Mouse (Mus musculus): ENCODE measurements at regions not wholly inside any gene's neighbourhood (a gene's known extent, or its start where the extent isn't known, plus 50 kb on each side); places are given as distances from the start of the nearest gene placed in this dataset.

DNA sequence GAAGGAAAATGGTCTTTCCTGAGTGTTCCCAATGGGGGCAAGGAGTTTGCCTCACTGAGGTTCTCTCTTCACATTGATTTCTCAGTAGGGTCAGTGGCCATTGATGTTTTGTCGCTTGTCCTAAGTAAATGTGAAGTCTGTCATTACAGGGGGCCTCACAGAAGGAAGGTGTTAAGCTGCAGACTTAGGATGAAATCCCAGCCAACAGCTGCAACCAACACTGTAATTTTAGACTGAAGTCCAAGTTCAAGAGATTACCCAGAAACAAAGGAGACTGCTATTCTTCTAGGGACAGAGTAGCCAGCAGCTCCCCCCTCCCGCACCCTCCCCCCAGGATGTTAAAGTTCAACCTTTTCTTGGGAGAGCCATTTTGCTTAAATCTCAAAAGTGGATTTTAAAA, 176.0 kb downstream of the Tmsb4x start:
- no peak overlapping the region for H3K27ac ChIP-seq
- no peak overlapping the region for H3K4me2 ChIP-seq (ENCODE audit: low read depth, low read length)
- no peaks in the 10 kb centered on the region for H3K36me3 ChIP-seq (ENCODE audit: insufficient read depth, low read length)
- ATAC-seq, result no peak
- H3K9ac ChIP-seq (replicated peaks; ENCODE audit: low read length), result no peak overlapping the region
- no peaks in the 10 kb centered on the region for H3K4me1 ChIP-seq (ENCODE audit: insufficient read depth, low read length)
- no peak overlapping the region for H3K4me3 ChIP-seq (ENCODE audit: low read length)
- no peak for TF ChIP-seq CTCF (IDR thresholded peaks at IDR 0.05; ENCODE audit: low read depth)
- H3K27me3 ChIP-seq (ENCODE audit: insufficient read depth, low read length), result no peaks in the 10 kb centered on the region; the same call in 1 of the 2 replicates
- no peak for DNase-seq (ENCODE audit: low spot score)
- no peaks in the 10 kb centered on the region for H3K9me3 ChIP-seq (ENCODE audit: low read length)
- WGBS, result 85% methylated on average over 2 of the region's 2 CpGs

DNA sequence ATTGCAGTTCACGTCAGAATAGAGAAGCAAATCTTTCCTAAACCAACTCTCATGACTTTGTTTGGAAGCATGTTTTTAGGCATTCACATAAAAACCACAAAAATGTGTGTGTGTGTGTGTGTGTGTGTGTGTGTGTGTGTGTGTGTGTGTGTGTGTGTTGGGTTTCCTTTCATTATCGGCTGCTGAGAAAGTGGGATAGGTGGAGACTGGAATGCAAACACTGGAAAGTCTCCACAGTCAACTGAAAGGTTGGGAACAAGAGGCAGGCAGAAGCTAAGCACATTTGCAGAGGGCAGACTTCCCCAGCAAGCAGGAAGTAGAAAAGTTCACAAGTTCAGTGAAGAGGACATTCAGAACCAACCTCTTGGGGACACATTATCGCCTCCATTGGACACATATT, 176.5 kb downstream of the Tmsb4x start:
- ATAC-seq (no peak), DNase-seq (ENCODE audit: low spot score) (no peak)
- Histone ChIP-seq H3K4me3 (ENCODE audit: low read length) (no peak overlapping the region), H3K4me1 (ENCODE audit: insufficient read depth, low read length) (no peaks in the 10 kb centered on the region), H3K27me3 (ENCODE audit: insufficient read depth, low read length) (no peaks in the 10 kb centered on the region; the same call in 1 of the 2 replicates), H3K36me3 (ENCODE audit: insufficient read depth, low read length) (no peaks in the 10 kb centered on the region), H3K4me2 (ENCODE audit: low read depth, low read length) (no peak overlapping the region), H3K9ac (replicated peaks; ENCODE audit: low read length) (no peak overlapping the region), H3K27ac (no peak overlapping the region), H3K9me3 (ENCODE audit: low read length) (no peaks in the 10 kb centered on the region)
- no peak for TF ChIP-seq CTCF (IDR thresholded peaks at IDR 0.05; ENCODE audit: low read depth)
- 66% methylated on average over 3 of the region's 3 CpGs for WGBS

DNA sequence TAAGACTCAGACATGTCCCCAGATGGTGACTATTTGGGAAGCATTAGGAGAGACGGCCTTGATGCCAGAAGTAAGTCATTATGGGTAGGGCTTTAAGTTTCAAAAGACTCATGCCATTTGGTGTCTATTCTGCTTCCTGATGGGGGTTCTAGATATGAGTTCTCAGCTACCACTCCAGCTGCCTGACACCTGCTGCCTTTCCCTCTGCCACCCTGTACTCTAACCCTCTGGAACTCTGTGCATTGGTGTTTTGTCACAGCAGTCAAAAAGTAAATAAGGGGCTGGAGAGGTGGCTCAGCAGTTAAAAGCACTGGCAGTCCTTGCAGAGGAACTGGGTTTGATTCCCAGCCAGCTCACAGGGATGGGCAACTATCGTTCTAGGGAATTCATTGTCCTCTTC, 177.6 kb downstream of the Tmsb4x start:
- Histone ChIP-seq H3K27ac (no peak overlapping the region), H3K9me3 (ENCODE audit: low read length) (no peaks in the 10 kb centered on the region), H3K27me3 (ENCODE audit: insufficient read depth, low read length) (no peaks in the 10 kb centered on the region; the same call in 1 of the 2 replicates), H3K4me1 (ENCODE audit: insufficient read depth, low read length) (no peaks in the 10 kb centered on the region), H3K4me2 (ENCODE audit: low read depth, low read length) (no peak overlapping the region), H3K36me3 (ENCODE audit: insufficient read depth, low read length) (no peaks in the 10 kb centered on the region), H3K9ac (replicated peaks; ENCODE audit: low read length) (no peak overlapping the region), H3K4me3 (ENCODE audit: low read length) (no peak overlapping the region)
- 88% methylated on average over 2 of the region's 2 CpGs for WGBS
- DNase-seq (ENCODE audit: low spot score) (no peak), ATAC-seq (no peak)
- TF ChIP-seq CTCF (IDR thresholded peaks at IDR 0.05; ENCODE audit: low read depth), result no peak

DNA sequence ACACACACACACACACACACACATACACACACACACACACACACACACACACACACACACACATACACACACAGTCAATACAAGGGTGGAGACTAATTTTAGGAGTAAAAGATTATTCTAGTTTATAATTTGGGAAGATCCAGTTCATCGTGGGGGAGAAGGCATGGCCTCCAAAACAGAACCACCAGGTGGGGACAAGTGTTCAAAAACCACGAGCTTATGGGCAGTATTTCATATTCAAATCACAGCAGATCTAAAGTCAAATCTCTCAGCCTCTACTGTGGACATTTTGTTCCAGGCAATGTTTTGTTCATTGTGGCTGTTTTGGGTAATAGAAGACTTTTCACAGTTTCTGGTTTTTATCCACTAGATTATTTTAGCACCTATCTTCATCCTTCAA, 193.5 kb downstream of the Tmsb4x start:
- ATAC-seq, result no peak
- WGBS, result 61% methylated on average over 2 of the region's 2 CpGs
- Histone ChIP-seq H3K4me2 (ENCODE audit: low read depth, low read length) (no peak overlapping the region), H3K9ac (replicated peaks; ENCODE audit: low read length) (no peak overlapping the region), H3K27me3 (ENCODE audit: insufficient read depth, low read length) (no peaks in the 10 kb centered on the region; the same call in 1 of the 2 replicates), H3K9me3 (ENCODE audit: low read length) (no peaks in the 10 kb centered on the region), H3K4me1 (ENCODE audit: insufficient read depth, low read length) (no peaks in the 10 kb centered on the region), H3K4me3 (ENCODE audit: low read length) (no peak overlapping the region), H3K27ac (no peak overlapping the region), H3K36me3 (ENCODE audit: insufficient read depth, low read length) (no peaks in the 10 kb centered on the region)
- DNase-seq (ENCODE audit: low spot score), result no peak
- TF ChIP-seq CTCF (IDR thresholded peaks at IDR 0.05; ENCODE audit: low read depth), result no peak

DNA sequence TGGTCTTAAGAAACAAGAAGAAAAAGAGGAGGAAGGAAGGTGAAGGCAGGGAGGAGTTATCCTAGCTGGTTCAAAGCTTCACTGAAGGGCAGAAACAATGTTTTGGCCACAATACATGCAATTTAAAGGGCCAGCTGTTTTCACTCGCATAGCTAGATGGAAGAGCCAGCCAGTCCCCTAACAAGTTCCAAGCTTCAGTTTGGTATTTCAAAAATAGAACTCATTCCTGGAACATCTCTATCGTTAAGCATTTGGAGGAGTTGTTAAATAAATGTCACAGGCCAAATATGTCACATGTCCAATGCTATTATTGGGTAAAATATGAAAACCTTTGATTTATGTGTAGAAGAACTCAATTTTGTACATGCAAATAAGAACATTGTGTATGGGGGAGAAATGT, 194.8 kb downstream of the Tmsb4x start:
- ATAC-seq (no peak), DNase-seq (ENCODE audit: low spot score) (no peak)
- H3K4me2 ChIP-seq (ENCODE audit: low read depth, low read length), result no peak overlapping the region
- no peak overlapping the region for H3K27ac ChIP-seq
- no peaks in the 10 kb centered on the region; the same call in 1 of the 2 replicates for H3K27me3 ChIP-seq (ENCODE audit: insufficient read depth, low read length)
- no peak overlapping the region for H3K9ac ChIP-seq (replicated peaks; ENCODE audit: low read length)
- H3K4me3 ChIP-seq (ENCODE audit: low read length), result no peak overlapping the region
- H3K4me1 ChIP-seq (ENCODE audit: insufficient read depth, low read length), result no peaks in the 10 kb centered on the region
- H3K9me3 ChIP-seq (ENCODE audit: low read length), result no peaks in the 10 kb centered on the region
- H3K36me3 ChIP-seq (ENCODE audit: insufficient read depth, low read length), result no peaks in the 10 kb centered on the region
- TF ChIP-seq CTCF (IDR thresholded peaks at IDR 0.05; ENCODE audit: low read depth), result no peak
- 67% methylated on average over 2 of the region's 2 CpGs for WGBS

DNA sequence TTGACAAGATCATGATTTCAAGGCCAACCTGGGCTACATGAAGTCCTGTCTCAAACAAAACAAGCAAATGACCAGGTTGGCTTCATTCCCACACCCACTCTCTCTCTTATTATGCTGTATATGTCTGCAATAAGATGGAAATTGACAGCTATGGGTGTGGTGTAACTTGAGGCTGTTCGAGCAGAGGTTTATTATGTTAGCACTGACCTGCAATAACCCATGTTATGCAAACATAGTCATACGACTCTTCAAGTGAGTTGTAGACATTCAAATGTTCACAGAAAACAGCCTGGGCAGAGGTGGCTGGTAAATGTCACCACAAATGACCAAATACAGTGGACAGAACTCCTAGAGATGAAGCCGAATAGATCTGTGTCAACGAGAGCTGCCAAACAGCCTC, 196.2 kb downstream of the Tmsb4x start:
- DNase-seq (ENCODE audit: low spot score) (no peak), ATAC-seq (no peak)
- H3K27ac ChIP-seq, result no peak overlapping the region
- no peak overlapping the region for H3K4me3 ChIP-seq (ENCODE audit: low read length)
- 79% methylated on average over 4 of the region's 4 CpGs for WGBS
- H3K27me3 ChIP-seq (ENCODE audit: insufficient read depth, low read length), result no peaks in the 10 kb centered on the region; the same call in 1 of the 2 replicates
- H3K9ac ChIP-seq (replicated peaks; ENCODE audit: low read length), result no peak overlapping the region
- no peak overlapping the region for H3K4me2 ChIP-seq (ENCODE audit: low read depth, low read length)
- no peak for TF ChIP-seq CTCF (IDR thresholded peaks at IDR 0.05; ENCODE audit: low read depth)
- H3K4me1 ChIP-seq (ENCODE audit: insufficient read depth, low read length), result no peaks in the 10 kb centered on the region
- H3K9me3 ChIP-seq (ENCODE audit: low read length), result no peaks in the 10 kb centered on the region
- H3K36me3 ChIP-seq (ENCODE audit: insufficient read depth, low read length), result no peaks in the 10 kb centered on the region

DNA sequence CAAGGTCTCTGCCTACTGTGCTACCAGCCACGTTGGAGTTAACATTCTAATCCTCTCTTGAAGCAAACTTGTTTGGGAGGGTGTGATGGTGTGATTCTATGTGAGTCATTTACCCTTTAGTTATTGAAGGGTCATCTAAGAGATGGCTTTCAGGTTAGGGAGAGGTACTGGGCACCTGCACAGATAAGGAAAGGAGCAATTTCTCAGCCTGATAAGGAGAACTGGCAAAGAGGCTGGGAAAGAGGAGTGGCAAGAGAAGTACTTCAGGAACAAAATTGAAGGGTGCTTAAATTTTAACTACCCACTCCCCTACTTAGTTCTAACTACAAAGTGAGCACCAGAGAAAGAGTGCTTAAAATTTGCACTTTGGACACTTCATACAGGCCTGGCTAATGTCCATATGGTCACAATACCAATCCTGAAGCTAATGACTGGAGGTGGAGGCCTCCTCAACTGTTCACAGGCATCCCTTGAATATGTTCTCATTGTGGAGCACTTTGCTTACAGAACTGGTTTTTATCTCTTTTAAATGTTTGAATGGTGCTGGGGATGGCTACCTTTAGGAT, 197.1 kb downstream of the Tmsb4x start:
- ATAC-seq (no peak), DNase-seq (ENCODE audit: low spot score) (no peak)
- H3K27ac ChIP-seq, result no peak overlapping the region
- H3K9ac ChIP-seq (replicated peaks; ENCODE audit: low read length), result no peak overlapping the region
- no peak overlapping the region for H3K4me2 ChIP-seq (ENCODE audit: low read depth, low read length)
- no peaks in the 10 kb centered on the region for H3K4me1 ChIP-seq (ENCODE audit: insufficient read depth, low read length)
- H3K27me3 ChIP-seq (ENCODE audit: insufficient read depth, low read length), result no peaks in the 10 kb centered on the region; the same call in 1 of the 2 replicates
- no peaks in the 10 kb centered on the region for H3K36me3 ChIP-seq (ENCODE audit: insufficient read depth, low read length)
- TF ChIP-seq CTCF (IDR thresholded peaks at IDR 0.05; ENCODE audit: low read depth), result no peak
- 55% methylated on average over 1 of the region's 1 CpGs for WGBS
- no peak overlapping the region for H3K4me3 ChIP-seq (ENCODE audit: low read length)
- H3K9me3 ChIP-seq (ENCODE audit: low read length), result no peaks in the 10 kb centered on the region
